Mouse (Mus musculus): Measurements from ENCODE around the gene Slc9a3.

Gene Slc9a3

GRCm38 (mm10) chr13:74145983-74146622, 24.8 kb downstream of the Slc9a3 start:
- DNase-seq: no peak

GRCm38 (mm10) chr13:74147327-74147726, 26.1 kb downstream of the Slc9a3 start:
- DNase-seq: no peak

GRCm38 (mm10) chr13:74166348-74167056, 45.2 kb downstream of the Slc9a3 start:
- peak; percentile 59 for DNase-seq

DNA sequence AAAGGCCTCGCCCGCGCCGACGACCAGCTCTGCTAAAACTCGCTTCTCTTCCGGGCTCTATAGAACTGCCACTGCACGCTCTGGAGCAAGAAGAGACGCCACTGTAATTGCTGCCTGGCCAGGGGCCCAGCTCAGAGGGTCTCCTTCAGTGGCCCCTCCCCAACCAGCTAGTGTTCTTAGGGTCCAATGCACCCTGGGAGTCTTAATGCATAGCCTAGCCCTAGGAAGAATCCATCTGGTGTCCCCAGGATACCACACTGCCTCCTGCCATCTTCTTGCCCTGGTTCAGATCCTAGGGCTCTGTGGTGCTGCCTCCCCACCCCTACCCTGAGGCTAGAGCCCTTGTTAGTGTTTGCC, 45.8 kb downstream of the Slc9a3 start:
- DNase-seq: no peak

- DNase-seq: no peak
These were observed 46.2 kb downstream of the Slc9a3 start for GRCm38 (mm10) chr13:74167492-74167891.

- no peak for DNase-seq
These were observed 48.3 kb downstream of the Slc9a3 start for GRCm38 (mm10) chr13:74169446-74170164.

- DNase-seq: no peak
These were observed 50.8 kb downstream of the Slc9a3 start for GRCm38 (mm10) chr13:74172036-74172435.

- no peak for DNase-seq
These were observed 61.9 kb downstream of the Slc9a3 start for GRCm38 (mm10) chr13:74183011-74183695.

DNA sequence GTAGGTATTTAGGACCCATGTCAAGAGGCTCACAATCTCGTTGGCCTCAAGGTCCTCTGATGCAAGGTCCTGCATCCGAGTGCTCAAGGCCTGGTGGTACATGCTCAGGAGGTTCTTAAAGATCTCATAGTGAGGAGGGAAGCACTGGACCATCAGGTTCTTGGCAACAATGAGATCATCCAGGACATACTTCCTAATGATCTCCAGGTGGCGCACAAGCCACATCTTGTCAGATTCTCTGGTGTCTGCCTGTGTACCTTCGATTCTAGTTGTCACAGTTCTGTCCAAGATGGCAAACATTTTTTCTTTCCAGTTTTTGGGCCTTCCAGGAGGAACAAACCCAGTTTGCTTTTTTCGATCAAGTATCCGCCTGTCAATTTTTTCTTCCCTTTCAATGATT, 71.4 kb downstream of the Slc9a3 start:
- no peak for DNase-seq

GRCm38 (mm10) chr13:74196451-74196850, 75.2 kb downstream of the Slc9a3 start:
- no peak for DNase-seq

GRCm38 (mm10) chr13:74208317-74208985, 87.2 kb downstream of the Slc9a3 start, which contains the start of gene Exoc3:
Gene Exoc3, minus strand, starts transcription at chr13:74208732.
- DNase-seq: peak; percentile 90

- no peak for DNase-seq
These were observed 87.7 kb downstream of the Slc9a3 start for GRCm38 (mm10) chr13:74208986-74209345.

GRCm38 (mm10) chr13:74218441-74218840, 97.2 kb downstream of the Slc9a3 start:
- no peak for DNase-seq
